Mouse (Mus musculus) gastrocnemius, adult 2 months (tissue): ENCODE measurements around the gene Mcm10. TPM values are rescaled to one million over a fixed set of nuclear protein-coding genes. Genes with fewer than 3 reads are reported as not detected.

Source experiments
- DNase-seq: peaks from one replicate; pipeline ENCODE4 v3.0.0; 2022
- H3K27ac ChIP-seq: fragments of 200-600 bp; 2 replicates; pipeline ENCODE4 v1.8.1; 2022; ENCODE audit warnings: mild to moderate bottlenecking
- H3K4me3 ChIP-seq: fragments of 200-600 bp; 2 replicates; pipeline ENCODE4 v1.8.1; 2022; ENCODE audit warnings: mild to moderate bottlenecking, moderate library complexity
- CTCF ChIP-seq: fragments of 200-600 bp; IDR thresholded peaks from 2 replicates; pipeline ENCODE4 v1.8.1; 2022; ENCODE audit warnings: antibody characterized with exemption, mild to moderate bottlenecking, moderate library complexity
- intact Hi-C: fragments of 180-260 bp; cut with DNase I; formaldehyde crosslinking; loops from one replicate; pipeline ENCODE4 v1.15.1; 2025
- long read RNA-seq, 2 experiments: library from polyadenylated mRNA; stranded (forward); transcript quantifications; one replicate each; pipeline ENCODE4 v2.0.0; 2021
- total RNA-seq, 2 experiments: library from RNA; stranded (reverse); gene quantifications; 2 replicates each; pipeline ENCODE4 v1.2.3; 2021

Gene Mcm10
- under 1 TPM in 1 of 2 experiments, not detected in 1; 0.08 TPM for total RNA-seq
- long read RNA-seq, experiment 1, result 0 reads
- long read RNA-seq, experiment 2, result 0 reads

DNA sequence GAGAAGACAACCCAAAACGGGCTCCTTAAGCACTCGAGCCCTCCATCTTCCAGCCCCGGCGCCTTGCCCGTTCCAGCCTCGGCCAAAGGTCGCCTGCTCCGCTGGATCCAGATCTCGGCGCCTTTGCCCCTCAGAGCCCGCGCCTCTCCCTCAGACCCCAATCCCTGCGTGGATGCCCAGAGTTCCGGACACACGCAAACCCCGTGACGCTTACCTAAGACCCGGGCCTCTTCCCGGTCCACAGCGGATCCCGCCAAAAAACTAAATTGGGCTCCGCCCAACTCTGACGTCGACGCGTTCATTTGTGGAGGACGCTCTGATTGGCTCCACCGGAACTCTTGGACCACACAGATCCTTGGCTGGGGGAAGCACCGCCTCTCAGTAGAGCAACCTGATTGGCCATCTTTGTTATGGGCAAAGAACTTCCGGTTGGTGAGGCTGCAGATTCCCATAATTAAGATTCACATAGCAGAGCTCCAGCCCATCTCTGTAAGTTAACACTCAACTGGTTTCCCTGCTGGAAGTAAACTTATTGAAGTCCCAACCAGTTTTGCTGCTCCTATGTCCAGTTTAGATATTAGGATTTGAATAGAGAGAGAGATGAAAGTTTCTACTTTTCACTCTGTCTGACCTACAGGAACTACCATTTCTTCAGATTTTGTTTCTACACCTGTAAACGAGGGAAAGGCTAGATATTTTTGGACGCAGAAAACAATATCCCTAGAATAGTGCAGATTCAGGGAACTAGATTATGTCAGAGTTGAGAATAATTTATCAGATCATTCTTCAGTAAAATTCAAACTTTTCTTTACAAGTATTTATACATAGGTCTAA, at the start of gene Mcm10:
Mcm10 (minus strand) TSS at position 301 of the 834 bp plus-strand sequence.
- Histone ChIP-seq H3K27ac (peak within 1 kb of the TSS; percentile 50), H3K4me3 (peak within 1 kb of the TSS; percentile 76)
- no peak for TF ChIP-seq CTCF
- intact Hi-C loops, result loop anchor here (5.0 kb wide), 1 partner anchor 95 kb away; the partner anchor contains the start of gene Phyh
- DNase-seq, result peak; percentile 94

DNA sequence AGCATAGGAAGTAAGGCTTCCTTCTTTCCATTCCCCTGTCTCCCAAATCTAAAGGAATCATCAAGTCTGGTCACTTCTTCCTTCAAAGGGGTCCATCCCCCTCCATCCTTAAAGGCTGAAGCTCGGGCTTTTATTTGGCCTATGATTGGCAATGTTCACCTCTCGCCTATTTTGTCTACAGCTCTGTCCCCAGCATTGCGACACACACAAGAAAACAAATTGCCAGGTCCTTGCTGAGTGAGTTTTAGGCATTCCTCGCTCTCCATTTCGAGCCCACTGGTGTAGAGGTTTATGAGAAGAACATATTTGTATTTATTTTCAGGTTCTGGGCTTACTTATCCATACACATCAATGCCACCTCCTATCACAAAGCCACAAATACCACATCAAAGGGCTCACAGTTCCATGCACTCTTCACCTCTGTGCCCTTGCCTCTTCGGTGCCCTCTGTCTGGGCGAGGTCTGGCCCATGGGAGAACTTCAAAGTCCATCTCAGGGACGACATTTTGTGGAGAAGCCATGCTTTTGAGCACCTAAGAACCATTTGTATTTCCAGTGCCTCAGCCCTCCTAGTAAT, 48.6 kb upstream of the Mcm10 start:
- Histone ChIP-seq H3K4me3 (peak overlapping the region; percentile 0; the same call in 1 of the 2 replicates), H3K27ac (peak overlapping the region; percentile 94)
- intact Hi-C loops, result loop anchor here (5.0 kb wide), 1 partner anchor 34 kb away; no protein-coding TSS in a partner anchor
- TF ChIP-seq CTCF, result no peak
- no peak for DNase-seq

DNA sequence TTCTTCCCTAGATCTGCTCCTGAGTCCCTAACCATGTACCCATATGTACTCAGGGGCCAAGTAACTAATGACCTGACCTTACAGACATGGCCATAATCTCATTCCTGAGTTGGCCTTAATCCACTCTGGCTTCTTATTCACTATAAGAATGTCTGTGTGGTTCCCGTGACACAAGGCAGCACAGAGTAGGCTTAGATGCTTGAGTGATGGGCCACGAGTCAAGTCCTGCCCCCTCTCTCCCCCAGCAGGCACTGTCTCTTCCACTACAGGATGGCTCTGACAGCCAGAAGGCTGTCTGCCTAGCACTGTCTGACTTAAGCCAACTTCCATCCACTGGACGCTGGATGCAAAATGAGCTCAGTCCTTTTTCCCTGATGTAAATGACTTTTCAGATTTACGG, 47.4 kb upstream of the Mcm10 start:
- peak overlapping the region; percentile 61 for H3K27ac ChIP-seq
- no peak for TF ChIP-seq CTCF
- intact Hi-C loops, result loop anchor here (2.0 to 5.0 kb wide), 2 partner anchors 15 to 33 kb away; no protein-coding TSS in a partner anchor
- DNase-seq, result no peak
- no peak overlapping the region for H3K4me3 ChIP-seq

DNA sequence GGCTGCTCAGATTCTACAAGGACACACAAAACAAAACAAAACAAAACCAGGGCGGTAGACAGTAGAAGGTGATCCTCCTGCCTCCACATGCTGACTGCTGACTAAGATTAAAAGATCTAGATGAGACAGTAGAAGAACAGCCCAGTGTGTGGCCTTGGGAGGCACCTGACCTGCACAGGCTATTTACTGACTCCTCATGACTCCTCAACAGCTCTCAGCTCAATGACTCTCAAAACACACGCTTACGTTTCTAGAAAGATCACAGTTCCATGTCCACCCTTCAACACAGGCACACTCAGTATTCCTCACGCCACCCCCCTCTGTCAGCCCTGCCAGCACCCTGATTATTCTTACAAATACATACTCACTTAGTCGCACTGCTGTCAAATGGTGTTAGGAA, 45.8 kb upstream of the Mcm10 start:
- no peak for DNase-seq
- no peak for TF ChIP-seq CTCF
- intact Hi-C loops, result loop anchor here (2.0 kb wide), 1 partner anchor 14 kb away; no protein-coding TSS in a partner anchor
- Histone ChIP-seq H3K27ac (peak overlapping the region; percentile 3; the same call in 1 of the 2 replicates), H3K4me3 (no peak overlapping the region)

DNA sequence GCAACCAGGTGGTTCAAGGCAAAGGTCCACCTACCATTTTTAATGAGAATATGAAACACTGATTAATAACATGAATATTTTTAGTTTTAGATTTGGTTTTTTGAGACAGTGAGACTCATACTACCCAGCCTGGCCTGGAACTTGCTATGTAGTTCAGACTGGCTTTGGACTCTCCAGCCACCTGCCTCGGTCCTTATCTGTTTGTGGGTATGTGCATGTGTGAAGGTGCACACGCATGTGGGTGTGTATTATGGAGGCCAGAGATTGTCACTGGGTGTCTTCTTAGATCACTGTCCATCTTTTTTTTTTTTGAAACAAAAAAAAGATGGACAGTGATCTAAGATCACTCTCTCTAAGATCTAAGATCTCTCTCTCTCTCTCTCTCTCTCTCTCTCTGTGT, 38.0 kb upstream of the Mcm10 start:
- Histone ChIP-seq H3K4me3 (no peak overlapping the region), H3K27ac (no peak overlapping the region)
- no peak for DNase-seq
- intact Hi-C loops, result no loop called here
- no peak for TF ChIP-seq CTCF

DNA sequence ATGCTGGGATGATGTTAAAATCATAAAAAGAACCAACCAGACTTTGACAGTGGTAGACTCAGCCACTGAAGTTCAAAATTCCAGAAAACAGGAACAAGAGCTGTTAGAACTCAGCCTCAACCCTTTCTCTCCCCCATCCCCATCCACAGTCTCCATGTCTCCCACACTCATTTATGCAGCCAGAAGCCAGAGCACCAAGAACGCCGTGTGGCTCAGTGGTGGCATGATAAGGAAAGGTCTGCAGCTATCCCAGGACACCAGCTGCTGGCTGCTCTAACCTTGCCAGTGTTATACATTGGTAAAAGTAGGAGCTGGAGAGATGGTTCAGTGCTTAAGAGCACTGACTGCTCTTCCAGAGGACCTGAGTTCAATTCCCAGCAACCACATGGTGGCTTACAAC, 34.4 kb upstream of the Mcm10 start:
- TF ChIP-seq CTCF, result no peak
- no peak for DNase-seq
- Histone ChIP-seq H3K27ac (no peak overlapping the region), H3K4me3 (no peak overlapping the region)
- intact Hi-C loops, result no loop called here

DNA sequence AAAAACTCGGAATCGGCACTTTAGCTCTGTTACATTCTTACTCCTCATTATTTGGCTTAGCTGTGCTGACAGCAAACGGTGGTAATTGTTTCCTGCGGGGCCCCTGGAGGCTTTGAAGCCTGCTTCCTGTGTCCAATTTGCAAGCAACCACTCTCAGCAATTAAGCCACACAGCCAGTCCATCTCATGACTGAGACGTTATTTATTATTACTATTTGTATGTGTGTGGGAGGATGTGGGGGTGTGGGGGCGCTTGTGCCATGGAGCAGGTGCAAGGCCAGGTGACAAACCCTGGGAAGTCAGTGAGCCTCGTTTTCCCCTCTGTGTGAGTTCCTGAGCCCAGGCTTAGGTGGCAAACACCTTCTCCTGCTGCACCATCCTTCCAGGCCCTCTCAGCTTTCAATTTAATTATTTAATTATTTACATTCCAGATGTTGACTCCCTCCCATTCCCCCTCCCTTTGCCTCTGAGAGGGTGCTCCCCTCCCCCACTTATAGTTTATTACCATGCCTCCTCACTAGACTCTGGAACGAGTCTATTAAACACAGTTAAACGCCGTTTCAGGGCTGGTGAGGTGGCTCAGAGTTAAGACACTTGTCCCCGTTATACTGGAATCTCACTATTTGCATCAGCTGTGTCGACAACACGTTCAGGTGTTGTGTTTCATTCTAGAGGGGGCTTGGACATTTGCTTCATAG, 32.8 kb upstream of the Mcm10 start:
- Histone ChIP-seq H3K4me3 (no peak overlapping the region), H3K27ac (peak overlapping the region; percentile 93)
- intact Hi-C loops, result loop anchor here (2.0 kb wide), 1 partner anchor 13 kb away; no protein-coding TSS in a partner anchor
- DNase-seq, result no peak
- no peak for TF ChIP-seq CTCF

DNA sequence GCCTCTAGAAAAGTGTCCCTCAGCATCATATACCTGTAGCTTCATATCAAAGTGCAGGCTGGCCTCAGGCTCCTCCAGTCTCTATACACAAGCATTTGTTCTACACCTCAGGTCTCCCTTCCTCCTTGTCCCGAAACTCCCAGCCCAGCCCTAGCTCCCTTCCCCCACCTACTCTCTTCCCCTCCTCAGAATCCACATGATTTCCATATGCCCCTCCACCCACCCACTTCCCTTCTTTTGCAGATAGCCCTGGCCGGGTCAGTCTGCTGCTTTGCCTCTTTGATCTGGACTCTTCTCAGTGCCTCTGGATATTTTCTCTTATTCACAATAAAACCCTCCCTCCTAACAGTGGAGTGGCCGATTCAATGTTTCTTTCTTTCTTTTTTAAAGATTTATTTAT, 31.7 kb upstream of the Mcm10 start:
- H3K4me3 ChIP-seq, result no peak overlapping the region
- no peak for TF ChIP-seq CTCF
- intact Hi-C loops, result loop anchor here (2.0 kb wide), 1 partner anchor 14 kb away; no protein-coding TSS in a partner anchor

DNA sequence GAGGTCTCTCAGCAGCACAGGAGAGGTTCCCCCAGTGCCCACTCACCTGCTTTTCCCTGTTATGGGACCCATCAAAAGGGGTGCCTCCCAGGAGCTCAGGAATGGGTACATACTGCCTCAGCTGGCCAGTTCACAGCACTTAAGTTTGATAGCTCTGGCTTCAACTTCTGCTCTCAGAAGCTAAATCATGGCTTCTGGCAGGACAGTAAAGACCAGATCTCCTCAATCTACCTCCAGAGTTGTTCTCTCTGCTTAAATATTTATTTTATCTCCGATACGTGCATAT, 30.8 kb upstream of the Mcm10 start:
- H3K4me3 ChIP-seq, result no peak overlapping the region
- no peak for DNase-seq
- intact Hi-C loops, result no loop called here
- H3K27ac ChIP-seq, result peak overlapping the region; percentile 93
- no peak for TF ChIP-seq CTCF

More for the DNA sequence above, 31.7 kb upstream of the Mcm10 start:
- DNase-seq, result no peak
- peak overlapping the region; percentile 93 for H3K27ac ChIP-seq

DNA sequence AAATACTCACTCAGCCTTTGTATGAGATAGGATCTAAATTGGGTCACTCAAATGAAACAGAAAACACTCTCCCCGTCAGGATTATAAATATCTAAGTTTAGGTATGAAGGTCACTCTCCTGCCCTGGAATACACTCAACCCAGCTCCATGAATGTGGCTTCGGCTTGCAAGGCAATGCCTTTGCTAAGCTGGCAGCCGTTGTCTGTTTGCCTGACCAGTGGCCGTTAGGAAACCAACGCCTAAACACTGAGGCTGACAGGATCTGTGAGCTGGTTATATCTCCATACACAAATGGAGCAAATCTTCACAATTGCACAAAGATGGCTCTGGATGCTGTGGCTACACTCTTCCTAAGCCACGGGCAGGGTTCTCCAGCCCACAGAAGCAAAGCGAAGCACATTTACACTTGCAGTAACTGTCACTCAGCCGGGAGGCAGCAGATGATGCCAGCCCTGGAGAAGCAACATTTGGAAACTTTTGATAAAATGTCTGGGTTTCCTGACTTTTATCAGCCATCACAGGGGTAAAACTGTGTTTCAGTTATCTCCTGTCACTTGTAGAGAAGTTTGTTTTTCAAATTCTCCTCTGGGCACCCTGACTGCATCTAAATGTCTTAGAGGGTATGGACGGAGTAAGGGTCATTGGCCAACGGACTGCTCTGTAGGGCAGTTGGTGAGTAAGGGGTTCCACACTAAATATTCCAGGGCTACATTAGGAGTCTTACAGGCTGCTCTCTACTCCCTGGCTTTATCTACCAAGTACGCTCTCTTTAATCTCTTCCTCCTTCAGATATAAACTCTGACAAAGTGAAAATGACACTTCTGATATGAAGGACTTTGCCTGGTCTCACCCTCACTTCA, 30.3 kb upstream of the Mcm10 start:
- peak; percentile 75 for DNase-seq
- peak overlapping the region; percentile 93 for H3K27ac ChIP-seq
- peak overlapping the region; percentile 46 for H3K4me3 ChIP-seq
- TF ChIP-seq CTCF, result no peak
- intact Hi-C loops, result no loop called here

DNA sequence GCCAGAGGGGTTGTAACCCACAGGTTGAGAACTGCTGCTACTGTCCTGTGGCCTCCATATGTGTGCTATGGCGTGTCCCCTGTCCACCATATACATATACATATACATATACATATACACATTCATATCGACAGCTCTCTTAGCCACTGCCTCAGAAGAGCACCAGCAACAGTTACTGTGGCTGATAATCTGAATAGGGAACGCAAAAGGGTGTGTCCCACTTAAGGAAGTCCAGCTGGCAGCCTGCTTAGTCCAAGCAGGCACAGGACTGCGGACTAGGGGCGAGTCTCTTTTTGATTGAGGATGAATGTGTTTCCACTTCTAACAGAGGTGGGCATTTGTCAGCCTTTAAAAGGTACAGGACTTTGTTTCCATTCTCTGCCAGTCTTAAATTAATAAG, 29.3 kb upstream of the Mcm10 start:
- no peak for TF ChIP-seq CTCF
- DNase-seq, result peak; percentile 49

More for the DNA sequence above, 29.3 kb upstream of the Mcm10 start:
- intact Hi-C loops, result no loop called here
- peak overlapping the region; percentile 4; the same call in 1 of the 2 replicates for H3K4me3 ChIP-seq
- peak overlapping the region; percentile 93 for H3K27ac ChIP-seq
